28 mouse cellular contexts compared by ENCODE assay signal in genomic region chr3:69221806-69222501, GRCm38 (mm10). TPM values are rescaled to one million over a fixed set of nuclear protein-coding genes. Genes with fewer than 3 reads are reported as not detected.
DNase-seq lines count a peak whose midpoint lies in the region; ATAC-seq and TF ChIP-seq lines count a peak whose summit lies in the region.
"Had no signal": no experiment of that assay in that cellular context is flagged by ENCODE, and none has a peak within 500 bp of the region (broad histone marks: within the 10 kb centered on the region; RNA-seq: fewer than 3 reads in every experiment).

Gene Arl14 (plus strand): TSS chr3:69222419.

- H3K27me3 ChIP-seq in lung, embryonic 14.5 days (ENCODE audit: insufficient read depth, low read length) = no peaks in the 10 kb centered on the region
- H3K27me3 ChIP-seq in intestine, embryonic 15.5 days (replicated peaks) = no peaks in the 10 kb centered on the region
- H3K27me3 ChIP-seq in stomach, embryonic 15.5 days (replicated peaks) = no peaks in the 10 kb centered on the region
- H3K27me3 ChIP-seq: CH12.LX; embryonic facial prominence, embryonic 12.5 days; heart, embryonic 15.5 days; hindbrain, embryonic 13.5 days; limb, embryonic 12.5 days had no signal

- peak within 1 kb of the TSS; percentile 22 for H3K4me3 ChIP-seq in lung, embryonic 14.5 days (ENCODE audit: low read depth, low read length)
- H3K4me3 ChIP-seq in intestine, embryonic 15.5 days (replicated peaks) = peak within 1 kb of the TSS; percentile 11
- H3K4me3 ChIP-seq in stomach, embryonic 15.5 days (replicated peaks) = peak within 1 kb of the TSS; percentile 34
- H3K4me3 ChIP-seq: embryonic facial prominence, embryonic 12.5 days; heart, embryonic 15.5 days; hindbrain, embryonic 13.5 days; limb, embryonic 12.5 days had no signal

- H3K9ac ChIP-seq in lung, embryonic 14.5 days = no peak within 1 kb of the TSS; the same call in 1 of the 2 replicates
- no peak within 1 kb of the TSS for H3K9ac ChIP-seq in intestine, embryonic 15.5 days
- no peak within 1 kb of the TSS for H3K9ac ChIP-seq in stomach, embryonic 15.5 days
- H3K9ac ChIP-seq: embryonic facial prominence, embryonic 12.5 days; heart, embryonic 15.5 days; hindbrain, embryonic 13.5 days; limb, embryonic 12.5 days; liver, postnatal 0 days had no signal

- ATAC-seq in lung, embryonic 14.5 days (ENCODE audit: insufficient read depth) = peak; percentile 68; the same call in 1 of the 2 replicates
- peak; percentile 90 for ATAC-seq in intestine, embryonic 15.5 days
- peak; percentile 92 for ATAC-seq in stomach, embryonic 15.5 days (ENCODE audit: insufficient read depth, low FRiP score, low read depth)
- ATAC-seq: liver, postnatal 0 days; Patski had no signal

- H3K4me1 ChIP-seq in lung, embryonic 14.5 days (ENCODE audit: insufficient read depth) = no peaks in the 10 kb centered on the region
- no peaks in the 10 kb centered on the region for H3K4me1 ChIP-seq in intestine, embryonic 15.5 days (replicated peaks)
- H3K4me1 ChIP-seq in stomach, embryonic 15.5 days = no peaks in the 10 kb centered on the region
- H3K4me1 ChIP-seq: embryonic facial prominence, embryonic 12.5 days; hindbrain, embryonic 13.5 days; limb, embryonic 12.5 days had no signal

- no peak for TF ChIP-seq CTCF in lung, embryonic 14.5 days (IDR thresholded peaks at IDR 0.05; ENCODE audit: low read depth)

- H3K27ac ChIP-seq in lung, embryonic 14.5 days (ENCODE audit: low read depth) = peak within 1 kb of the TSS; percentile 67
- 0 out of 2 replicates have a peak within 1 kb of the TSS, but pooled peaks have one; percentile 29 for H3K27ac ChIP-seq in intestine, embryonic 15.5 days
- peak within 1 kb of the TSS; percentile 52 for H3K27ac ChIP-seq in stomach, embryonic 15.5 days
- H3K27ac ChIP-seq: embryonic facial prominence, embryonic 12.5 days; heart, embryonic 15.5 days; hindbrain, embryonic 13.5 days; limb, embryonic 12.5 days had no signal

- WGBS in lung, embryonic 14.5 days = 45% methylated on average over 8 of the region's 8 CpGs
- 48% methylated on average over 8 of the region's 8 CpGs for WGBS in intestine, embryonic 15.5 days
- 38% methylated on average over 8 of the region's 8 CpGs for WGBS in stomach, embryonic 15.5 days

- peaks cover 3% of the 10 kb centered on the region; the same call in 1 of the 2 replicates for H3K9me3 ChIP-seq in lung, embryonic 14.5 days (ENCODE audit: low read depth, low read length)
- H3K9me3 ChIP-seq in intestine, embryonic 15.5 days = no peaks in the 10 kb centered on the region
- no peaks in the 10 kb centered on the region for H3K9me3 ChIP-seq in stomach, embryonic 15.5 days
- H3K9me3 ChIP-seq: embryonic facial prominence, embryonic 12.5 days; G1E; heart, embryonic 15.5 days; limb, embryonic 12.5 days had no signal

- DNase-seq in lung, embryonic 14.5 days = peak; percentile 23
- DNase-seq in lung, postnatal 14 days = no peak
- peak; percentile 16 for DNase-seq in 3134 (ENCODE audit: extremely low read depth, insufficient read length, low spot score)
- DNase-seq in thymus, postnatal 4 days = no peak
- DNase-seq in cerebellum, adult 8-10 months = no peak
- DNase-seq: B cell, adult 2 months; cerebellum, adult 18-20 months; cerebellum, postnatal 25 days; gastrocnemius, postnatal 36 days; heart, postnatal 36 days; kidney, postnatal 25 days; liver, postnatal 0 days; right cerebral cortex, postnatal 25 days; thymus, postnatal 14 days had no signal

- no peaks in the 10 kb centered on the region for H3K36me3 ChIP-seq in lung, embryonic 14.5 days (ENCODE audit: insufficient read depth)
- no peaks in the 10 kb centered on the region for H3K36me3 ChIP-seq in intestine, embryonic 15.5 days
- H3K36me3 ChIP-seq in stomach, embryonic 15.5 days = no peaks in the 10 kb centered on the region
- H3K36me3 ChIP-seq: embryonic facial prominence, embryonic 12.5 days; G1E; heart, embryonic 15.5 days; hindbrain, embryonic 13.5 days; limb, embryonic 12.5 days had no signal

- peak within 1 kb of the TSS; percentile 49 for H3K4me2 ChIP-seq in lung, embryonic 14.5 days
- peak within 1 kb of the TSS; percentile 46 for H3K4me2 ChIP-seq in intestine, embryonic 15.5 days (replicated peaks)
- peak within 1 kb of the TSS; percentile 40 for H3K4me2 ChIP-seq in stomach, embryonic 15.5 days
- H3K4me2 ChIP-seq: embryonic facial prominence, embryonic 12.5 days; heart, embryonic 15.5 days; hindbrain, embryonic 13.5 days; limb, embryonic 12.5 days; liver, embryonic 11.5 days; midbrain, embryonic 11.5 days had no signal

RNA-seq across cellular contexts. Expression of gene Arl14, which starts in this region (rescaled TPM):
- polyA plus RNA-seq in lung, embryonic 14.5 days (2014; fragmentation: Nextera tagmentation; extraction: Ambion mirVana) = 1.7 and 1.8 TPM in 2 replicates
- 1.9 and 3.0 TPM in 2 replicates for polyA plus RNA-seq in intestine, embryonic 15.5 days (2015; fragmentation: Nextera tagmentation; extraction: Ambion mirVana)
- 9.6 and 11.4 TPM in 2 replicates for polyA plus RNA-seq in stomach, embryonic 15.5 days (2015; fragmentation: Nextera tagmentation; extraction: Ambion mirVana)
- polyA plus RNA-seq: embryonic facial prominence, embryonic 12.5 days; forebrain, embryonic 11.5 days; G1E; heart, embryonic 15.5 days; hindbrain, embryonic 13.5 days; kidney, embryonic 14.5 days; limb, embryonic 12.5 days; liver, embryonic 11.5 days; liver, postnatal 0 days; midbrain, embryonic 11.5 days; Patski; spleen, adult 2 months had no signal

Comparison
In these comparisons a context has a peak if more than half of its experiments do, and no peak if none do; other contexts are left out.
1. DNase-seq: peak in lung, embryonic 14.5 days (single experiment) and 3134 (single experiment); none in lung, postnatal 14 days (single experiment), thymus, postnatal 4 days (single experiment) and cerebellum, adult 8-10 months (single experiment).
2. Peak in every context shown above with its lines, with median percentiles within 50 percentile points of each other: ATAC-seq, H3K27ac ChIP-seq, H3K4me2 ChIP-seq and H3K4me3 ChIP-seq.